Mouse (Mus musculus) midbrain, embryonic 16.5 days (tissue): Measurements from ENCODE around the gene Insm1. TPM values are rescaled to one million over a fixed set of nuclear protein-coding genes. Genes with fewer than 3 reads are reported as not detected.

Experiments
- ATAC-seq: fragments of 200-750 bp; cut with Nextera tagmentation; 2 replicates; pipeline ENCODE4 v1.8.0; 2017; ENCODE audit warnings: moderate TSS enrichment
- H3K27ac ChIP-seq: fragments of 300-500 bp; sonication (generic); 2 replicates; pipeline ENCODE4 v1.5.1; 2014; ENCODE audit warnings: mild to moderate bottlenecking, low read length, mixed read lengths
- H3K27me3 ChIP-seq: fragments of 300-500 bp; sonication (generic); 2 replicates; pipeline ENCODE4 v1.6.1; 2014; ENCODE audit warnings: low read depth, low read length, mixed read lengths; ENCODE audit not compliant: control insufficient read depth, insufficient read depth
- H3K36me3 ChIP-seq: fragments of 300-500 bp; sonication (generic); 2 replicates; pipeline ENCODE4 v1.6.1; 2014; ENCODE audit warnings: mild to moderate bottlenecking, low read length, moderate library complexity, mixed read lengths; ENCODE audit not compliant: control insufficient read depth, insufficient read depth
- H3K4me1 ChIP-seq: fragments of 300-500 bp; sonication (generic); 2 replicates; pipeline ENCODE4 v1.6.1; 2014; ENCODE audit warnings: mild to moderate bottlenecking, low read length, mixed read lengths; ENCODE audit not compliant: control insufficient read depth, insufficient read depth
- H3K4me2 ChIP-seq: fragments of 300-500 bp; sonication (generic); 2 replicates; pipeline ENCODE4 v1.6.1; 2014; ENCODE audit warnings: mild to moderate bottlenecking, low read length, mixed read lengths
- H3K4me3 ChIP-seq: fragments of 300-500 bp; sonication (generic); 2 replicates; pipeline ENCODE4 v1.5.1; 2014; ENCODE audit warnings: low read depth, mild to moderate bottlenecking, low read length, moderate library complexity, mixed read lengths
- H3K9ac ChIP-seq: fragments of 300-500 bp; sonication (generic); 2 replicates; pipeline ENCODE4 v1.6.1; 2014; ENCODE audit warnings: low read depth, low read length, mixed read lengths
- H3K9me3 ChIP-seq: fragments of 300-500 bp; sonication (generic); replicated peaks from 2 replicates; pipeline ENCODE4 v1.6.1; 2014; ENCODE audit warnings: mild to moderate bottlenecking, low read length, mixed read lengths; ENCODE audit not compliant: control insufficient read depth, poor library complexity, severe bottlenecking
- WGBS: fragments of 180-500 bp; shearing (Covaris S2); extraction: QIAGEN DNeasy Blood & Tissue Kit; methylation state at CpG from one replicate; pipeline ENCODE4 v1.1.7; 2014; 5-methylcytosine and 5-hydroxymethylcytosine counted together
- polyA plus RNA-seq: library from polyadenylated mRNA; unstranded; fragments of >200 nt; fragmentation: Nextera tagmentation; extraction: Ambion mirVana; gene quantifications from 2 replicates; pipeline ENCODE4 v1.2.1, GENCODE M21; 2015

Gene Insm1
- polyA plus RNA-seq, 1 experiment from 2014 or later: 2.7 TPM

DNA sequence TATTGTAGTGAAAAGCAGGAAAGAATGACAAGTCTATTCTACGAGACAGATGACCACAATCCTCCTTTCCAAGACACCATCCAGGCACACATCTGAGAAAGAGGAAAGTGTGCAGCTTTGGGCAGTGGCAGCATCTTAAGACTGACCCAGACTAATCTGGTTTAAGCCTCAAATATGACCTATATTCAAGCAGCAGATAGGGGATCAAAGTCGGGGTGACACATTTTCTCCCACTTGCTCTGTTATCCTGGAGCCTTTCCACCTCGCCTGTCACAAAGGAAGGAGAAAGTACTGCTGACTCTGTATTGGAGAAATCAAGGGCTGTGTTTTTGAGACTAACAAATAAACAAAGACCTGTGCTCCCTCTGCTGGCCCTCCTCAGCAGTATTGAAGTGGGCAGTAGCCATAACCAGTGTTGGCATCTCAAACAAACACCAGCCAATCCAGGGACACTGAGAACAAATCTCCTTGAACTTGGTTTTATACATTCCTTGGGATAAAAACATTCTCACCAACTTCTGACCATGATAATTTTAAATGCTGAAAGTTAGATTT, 34.7 kb downstream of the Insm1 start:
- peaks cover 38% of the 10 kb centered on the region for H3K4me1 ChIP-seq
- H3K27me3 ChIP-seq: no peaks in the 10 kb centered on the region
- H3K4me3 ChIP-seq: no peak overlapping the region
- no peaks in the 10 kb centered on the region for H3K9me3 ChIP-seq
- no peaks in the 10 kb centered on the region for H3K36me3 ChIP-seq
- no peak overlapping the region for H3K9ac ChIP-seq
- ATAC-seq: no peak
- WGBS: 40% methylated on average over 3 of the region's 3 CpGs
- H3K27ac ChIP-seq: no peak overlapping the region; the same call in 1 of the 2 replicates
- no peak overlapping the region for H3K4me2 ChIP-seq

DNA sequence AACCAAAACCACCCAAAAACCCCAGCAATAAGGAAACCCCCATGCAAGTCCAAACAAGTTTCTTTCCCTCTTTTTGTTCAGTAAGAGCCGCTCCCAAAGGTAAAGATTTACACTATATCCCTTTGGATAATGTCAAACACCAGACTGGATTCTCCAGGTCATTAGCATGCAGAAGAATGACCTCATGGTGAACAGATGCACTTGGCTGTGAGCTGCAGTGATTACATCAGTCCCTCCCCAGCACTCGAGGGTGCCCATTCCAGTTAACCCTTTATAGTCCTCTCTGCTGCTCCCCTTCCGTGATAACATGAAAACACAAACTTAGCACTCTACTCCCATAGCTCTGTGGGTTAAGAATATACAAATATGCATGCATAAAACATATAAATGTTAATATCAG, 35.3 kb downstream of the Insm1 start:
- Histone ChIP-seq H3K9me3 (no peaks in the 10 kb centered on the region), H3K36me3 (no peaks in the 10 kb centered on the region), H3K4me3 (no peak overlapping the region), H3K27ac (no peak overlapping the region; the same call in 1 of the 2 replicates), H3K9ac (no peak overlapping the region), H3K27me3 (no peaks in the 10 kb centered on the region), H3K4me2 (no peak overlapping the region), H3K4me1 (peaks cover 39% of the 10 kb centered on the region)
- no peak for ATAC-seq
- 18% methylated on average over 3 of the region's 3 CpGs for WGBS

DNA sequence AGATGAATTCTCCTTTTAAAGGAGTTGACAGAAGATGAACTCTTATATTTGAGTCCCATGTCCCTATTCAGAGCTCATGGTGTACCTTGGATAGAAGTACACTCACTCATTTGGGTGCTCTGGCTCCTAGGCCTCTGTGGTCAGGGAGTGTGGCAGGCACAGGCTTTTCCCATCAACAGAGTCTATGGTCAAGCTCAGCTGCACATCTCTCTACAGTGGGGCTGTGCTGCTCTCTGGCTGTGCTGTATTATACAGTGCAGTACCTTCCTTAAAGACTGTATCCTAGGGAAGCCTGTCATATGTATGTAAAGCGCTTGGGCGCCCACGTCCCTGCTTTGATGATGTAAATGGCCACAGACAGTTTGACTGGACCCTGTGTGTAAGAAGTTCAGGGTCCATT, 35.9 kb downstream of the Insm1 start:
- no peak for ATAC-seq
- Histone ChIP-seq H3K9ac (no peak overlapping the region; the same call in 1 of the 2 replicates), H3K4me2 (no peak overlapping the region), H3K27ac (no peak overlapping the region), H3K9me3 (no peaks in the 10 kb centered on the region), H3K36me3 (no peaks in the 10 kb centered on the region), H3K4me1 (peaks cover 43% of the 10 kb centered on the region), H3K27me3 (no peaks in the 10 kb centered on the region), H3K4me3 (no peak overlapping the region)
- WGBS: 56% methylated on average over 3 of the region's 3 CpGs

DNA sequence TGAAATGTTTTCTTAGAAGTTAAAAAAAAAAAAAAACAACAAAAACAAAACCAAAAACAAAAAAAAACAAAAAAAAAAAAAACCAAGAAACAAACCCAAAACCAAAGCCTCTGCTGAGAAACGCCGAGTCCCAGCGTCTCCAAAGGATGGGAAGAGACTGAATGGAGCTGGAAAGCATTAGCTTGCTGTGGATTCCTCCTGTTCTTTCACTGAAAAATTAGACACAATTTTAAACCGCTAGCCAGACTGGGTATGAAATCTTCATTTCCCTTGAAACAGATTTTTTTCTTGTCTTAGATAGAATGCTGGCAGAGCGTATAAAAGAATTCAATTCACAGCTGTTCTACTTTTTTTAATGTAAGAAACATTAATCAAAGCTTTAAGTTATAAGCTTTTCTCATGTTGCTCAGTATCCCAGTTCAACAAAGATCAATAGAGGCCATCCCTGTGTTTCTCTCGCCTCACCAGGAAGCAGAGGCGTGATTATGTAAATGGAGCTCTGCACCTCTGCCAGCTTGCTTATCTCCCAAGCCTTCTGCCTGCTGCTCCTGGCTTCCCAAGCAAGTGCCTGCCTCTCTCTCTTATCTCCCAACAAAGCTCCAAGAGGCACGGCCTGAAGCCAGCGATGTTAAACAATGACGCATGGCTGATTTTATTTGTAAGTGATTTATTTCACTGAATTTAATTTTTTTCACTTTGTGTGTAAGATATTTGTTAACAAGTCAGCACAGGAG, 37.2 kb downstream of the Insm1 start:
- Histone ChIP-seq H3K27ac (peak overlapping the region; percentile 77), H3K27me3 (no peaks in the 10 kb centered on the region), H3K9ac (peak overlapping the region; percentile 26; the same call in 1 of the 2 replicates), H3K9me3 (no peaks in the 10 kb centered on the region), H3K4me3 (no peak overlapping the region), H3K4me2 (peak overlapping the region; percentile 35), H3K36me3 (no peaks in the 10 kb centered on the region), H3K4me1 (peaks cover 43% of the 10 kb centered on the region)
- peak; percentile 74 for ATAC-seq
- 8% methylated on average over 10 of the region's 10 CpGs for WGBS

DNA sequence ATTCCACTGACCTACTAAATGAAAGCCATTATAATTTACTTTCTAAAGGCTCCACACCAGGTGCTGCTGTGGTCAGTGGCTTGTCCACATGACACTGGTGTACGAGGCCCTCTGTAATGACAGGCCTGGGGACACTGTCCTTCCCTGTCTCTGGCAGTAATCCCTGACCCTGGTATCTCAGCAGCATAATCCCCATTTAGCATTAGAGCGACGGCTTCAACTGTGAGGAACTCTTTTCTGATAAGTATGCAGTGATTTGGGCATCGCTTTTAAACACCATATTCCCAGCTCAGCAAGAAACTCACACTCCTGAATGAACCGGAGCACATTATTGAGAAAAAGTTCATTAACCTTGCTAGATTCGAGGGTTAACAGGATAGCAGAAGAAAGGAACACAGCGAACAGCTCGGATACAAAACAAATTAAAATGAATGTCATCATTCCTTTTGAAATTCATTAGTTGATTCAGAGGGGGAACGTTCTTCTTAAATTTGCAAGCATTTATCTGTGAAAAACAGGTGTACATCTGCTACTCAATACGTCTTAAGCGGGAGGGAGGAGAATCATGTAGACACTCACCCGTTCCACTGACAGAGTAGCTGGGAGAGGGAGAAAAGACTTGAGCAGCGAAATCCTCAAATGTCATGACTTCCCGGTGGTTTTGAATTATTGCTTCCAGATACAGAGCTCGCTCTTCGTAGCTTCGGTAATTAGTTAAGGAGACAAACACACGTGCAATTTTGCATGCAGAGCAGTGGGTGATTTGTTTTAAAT, 38.3 kb downstream of the Insm1 start:
- ATAC-seq: 0 out of 2 replicates have a peak, but pooled peaks have one; percentile 22
- Histone ChIP-seq H3K4me2 (no peak overlapping the region), H3K27ac (peak overlapping the region; percentile 77), H3K9ac (no peak overlapping the region), H3K36me3 (no peaks in the 10 kb centered on the region), H3K27me3 (no peaks in the 10 kb centered on the region), H3K4me3 (no peak overlapping the region), H3K9me3 (no peaks in the 10 kb centered on the region), H3K4me1 (peaks cover 43% of the 10 kb centered on the region)
- 16% methylated on average over 18 of the region's 18 CpGs for WGBS

DNA sequence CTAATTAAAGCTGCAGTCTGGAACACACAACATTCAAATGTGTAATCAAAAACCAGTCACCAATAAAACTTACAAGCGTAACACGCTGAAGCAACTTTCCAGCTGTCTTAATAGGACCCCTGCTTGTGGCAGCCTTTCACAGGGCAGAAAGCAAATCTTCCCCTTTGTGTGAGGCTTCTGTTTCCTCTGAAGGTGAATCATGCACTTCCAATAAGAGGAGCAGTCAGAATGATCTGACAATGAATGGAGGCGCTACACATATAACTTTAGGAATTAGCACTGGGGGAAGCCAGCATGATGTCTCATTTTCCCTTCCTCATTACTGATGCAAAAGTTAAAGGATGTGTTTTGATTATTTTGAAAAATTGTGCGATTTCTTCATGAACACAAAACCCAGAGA, 39.4 kb downstream of the Insm1 start:
- no peaks in the 10 kb centered on the region for H3K27me3 ChIP-seq
- whole genome bisulfite sequencing: 45% methylated on average over 4 of the region's 4 CpGs
- no peak overlapping the region for H3K9ac ChIP-seq
- ATAC-seq: no peak
- H3K4me1 ChIP-seq: peaks cover 43% of the 10 kb centered on the region
- no peaks in the 10 kb centered on the region for H3K9me3 ChIP-seq
- H3K4me2 ChIP-seq: no peak overlapping the region
- H3K4me3 ChIP-seq: no peak overlapping the region
- H3K36me3 ChIP-seq: no peaks in the 10 kb centered on the region
- no peak overlapping the region for H3K27ac ChIP-seq

DNA sequence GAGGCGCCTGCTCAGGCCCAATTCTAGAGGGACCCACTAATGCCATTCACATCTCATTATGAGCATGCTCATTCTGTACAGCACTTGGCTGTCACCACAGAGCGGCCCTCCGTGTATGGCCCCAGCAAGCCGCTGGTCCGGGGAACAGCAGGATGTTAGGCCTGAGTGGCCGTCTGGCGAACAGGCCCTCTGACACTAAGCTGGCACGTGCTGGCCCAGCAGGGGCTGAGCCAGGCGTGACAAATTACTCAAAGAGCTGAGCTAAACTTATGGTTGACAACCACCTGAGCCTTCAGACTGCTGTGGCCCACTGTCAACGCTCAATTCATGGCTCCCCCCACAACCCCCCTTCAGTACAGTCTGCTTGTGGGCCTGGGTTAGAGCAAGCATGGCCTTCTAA, 40.5 kb downstream of the Insm1 start:
- H3K27ac ChIP-seq: no peak overlapping the region
- WGBS: 11% methylated on average over 10 of the region's 10 CpGs
- no peak overlapping the region for H3K4me3 ChIP-seq
- peak; percentile 72 for ATAC-seq
- H3K4me1 ChIP-seq: peaks cover 36% of the 10 kb centered on the region
- H3K4me2 ChIP-seq: no peak overlapping the region
- H3K9me3 ChIP-seq: no peaks in the 10 kb centered on the region
- no peaks in the 10 kb centered on the region for H3K27me3 ChIP-seq
- H3K36me3 ChIP-seq: no peaks in the 10 kb centered on the region
- H3K9ac ChIP-seq: no peak overlapping the region

DNA sequence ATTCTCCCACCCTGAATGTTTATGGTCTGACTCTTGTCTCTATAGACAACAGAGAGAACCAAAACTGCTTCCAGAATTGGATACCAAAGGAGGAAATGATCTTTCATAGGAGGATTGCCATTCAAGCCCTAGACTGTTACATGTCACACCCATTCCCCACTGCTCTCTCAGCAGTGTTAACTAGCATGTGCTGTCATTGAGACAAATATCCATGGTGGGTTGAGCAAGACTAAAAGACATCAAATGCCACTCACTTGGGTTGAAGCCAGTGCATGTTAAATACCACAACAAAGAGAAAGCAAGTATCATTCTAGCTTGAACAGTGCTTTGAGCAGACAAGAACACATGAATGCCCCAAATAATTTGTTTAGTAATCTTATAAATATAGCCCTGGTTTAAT, 41.2 kb downstream of the Insm1 start:
- 0 out of 2 replicates have a peak overlapping the region, but pooled peaks have one; percentile 9 for H3K27ac ChIP-seq

DNA sequence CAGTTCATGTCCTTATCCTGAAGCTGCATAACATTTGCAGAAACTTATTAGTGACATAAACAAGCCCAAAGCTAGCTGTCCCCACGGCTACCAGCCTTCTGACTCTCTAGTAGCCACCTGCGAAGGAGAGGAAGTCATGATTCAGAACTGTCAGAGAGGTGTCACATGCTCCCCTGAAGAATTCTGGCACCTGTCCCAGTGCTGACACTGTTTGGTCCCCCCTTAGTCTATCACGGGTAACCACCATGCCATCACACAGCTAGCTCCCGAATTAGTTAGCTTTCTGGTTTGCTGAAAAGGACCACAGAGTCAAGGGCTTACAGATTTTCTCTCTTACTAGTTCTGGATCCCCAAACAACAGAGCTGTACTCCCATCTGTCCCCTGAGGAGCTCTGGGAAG, 43.3 kb downstream of the Insm1 start:
- Histone ChIP-seq H3K4me2 (no peak overlapping the region), H3K36me3 (no peaks in the 10 kb centered on the region), H3K9me3 (no peaks in the 10 kb centered on the region), H3K27me3 (no peaks in the 10 kb centered on the region), H3K9ac (no peak overlapping the region), H3K4me1 (peaks cover 14% of the 10 kb centered on the region), H3K4me3 (no peak overlapping the region), H3K27ac (no peak overlapping the region)
- 79% methylated on average over 4 of the region's 4 CpGs for WGBS
- no peak for ATAC-seq

More for the DNA sequence above, 41.2 kb downstream of the Insm1 start:
- Histone ChIP-seq H3K4me1 (peaks cover 28% of the 10 kb centered on the region), H3K9ac (no peak overlapping the region), H3K4me3 (no peak overlapping the region), H3K9me3 (no peaks in the 10 kb centered on the region), H3K36me3 (no peaks in the 10 kb centered on the region), H3K4me2 (no peak overlapping the region), H3K27me3 (no peaks in the 10 kb centered on the region)
- ATAC-seq: no peak
